20 mouse cellular contexts compared by ENCODE assay signal in the genomic region with DNA sequence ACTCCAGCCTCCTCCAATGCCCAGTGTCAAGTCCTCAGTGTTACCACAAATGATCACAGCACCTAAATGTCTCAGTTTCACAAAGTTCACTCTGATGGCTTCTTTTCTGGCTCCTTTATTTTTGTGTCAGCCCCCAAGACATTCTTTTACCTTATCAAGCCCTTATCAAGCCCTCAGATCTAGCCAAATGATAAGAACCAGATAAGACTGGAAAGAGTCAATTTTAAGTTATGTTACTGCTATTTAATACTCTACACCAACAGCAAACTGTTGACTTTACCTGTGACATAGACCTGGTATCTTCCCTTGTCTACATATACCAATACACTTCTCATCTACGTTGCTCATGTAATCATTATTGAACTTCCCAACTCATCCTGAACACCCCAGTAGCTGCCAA.
DNase-seq lines count a peak whose midpoint lies in the region; TF ChIP-seq lines count a peak whose summit lies in the region.
"Had no signal": no experiment of that assay in that cellular context is flagged by ENCODE, and none has a peak within 500 bp of the region (broad histone marks: within the 10 kb centered on the region; RNA-seq: fewer than 3 reads in every experiment).

No protein-coding gene starts in this region.

- TF ChIP-seq EP300 in MEL (IDR thresholded peaks at IDR 0.05; ENCODE audit: low read depth in 1 of 2, low read length in 2 of 2), result no peak

- no peak for TF ChIP-seq POLR2A in MEL (IDR thresholded peaks at IDR 0.05; ENCODE audit: control insufficient read depth in 1 of 2, insufficient read depth in 1 of 2, low read depth in 1 of 2, low read length in 2 of 2, poor library complexity in 1 of 2)

- H3K79me2 ChIP-seq in MEL (ENCODE audit: control insufficient read depth, insufficient read depth, low read length, poor library complexity), result no peaks in the 10 kb centered on the region

- H3K27ac ChIP-seq in gastrocnemius, adult 2 months, result peak overlapping the region; percentile 38
- H3K27ac ChIP-seq in MEL (ENCODE audit: control insufficient read depth, low read depth, low read length), result no peak overlapping the region

- no peak overlapping the region for H3K4me3 ChIP-seq in gastrocnemius, adult 2 months
- no peak overlapping the region for H3K4me3 ChIP-seq in MEL (ENCODE audit: control insufficient read depth in 1 of 2, insufficient read depth in 1 of 2, low read depth in 2 of 2, low read length in 2 of 2)

- no peaks in the 10 kb centered on the region for H3K9me3 ChIP-seq in MEL (replicated peaks; ENCODE audit: insufficient read depth, low read length)
- H3K9me3 ChIP-seq: G1E had no signal

- peaks cover 0 to under 1% of the 10 kb centered on the region in 2 experiments; a peak in 1 of 4 replicates for H3K36me3 ChIP-seq in MEL (ENCODE audit: control insufficient read depth in 1 of 2, insufficient read depth in 2 of 2, low read length in 2 of 2)
- H3K36me3 ChIP-seq: G1E had no signal

- H3K27me3 ChIP-seq in MEL (ENCODE audit: control insufficient read depth in 1 of 2, insufficient read depth in 2 of 2, low read length in 2 of 2), result no peaks in the 10 kb centered on the region
- H3K27me3 ChIP-seq: CH12.LX, Patski had no signal

- H3K4me1 ChIP-seq in MEL (ENCODE audit: control insufficient read depth in 1 of 2, insufficient read depth in 2 of 2, low read length in 2 of 2), result peaks cover 0 to 2% of the 10 kb centered on the region in 2 experiments; a peak in 1 of 4 replicates

- intact Hi-C loops in gastrocnemius, adult 2 months (cut with DNase I), result no loop called here
- intact Hi-C loops in heart, postnatal 25 days (cut with DNase I), result no loop called here

- H3K9ac ChIP-seq in MEL (ENCODE audit: control insufficient read depth, low read depth, low read length, poor library complexity, severe bottlenecking), result no peak overlapping the region

- peak; percentile 22 for DNase-seq in gastrocnemius, adult 2 months
- no peak for DNase-seq in gastrocnemius, adult 18-20 months (ENCODE audit: low spot score)
- DNase-seq in heart, adult 11 months, result peak; percentile 11
- DNase-seq in heart, postnatal 25 days (ENCODE audit: low spot score), result no peak
- no peak for DNase-seq in MEL (ENCODE audit: low read depth, low spot score)
- DNase-seq in spleen, postnatal 10 days (ENCODE audit: low spot score in 2 of 2), result no peak
- DNase-seq: adrenal gland, adult 2 months; adrenal gland, adult 8-10 months; adrenal gland, postnatal 10 days; adrenal gland, postnatal 14 days; adrenal gland, postnatal 25 days; adrenal gland, postnatal 36 days; B cell, adult 2 months; cerebellum, adult 11 months; cerebellum, adult 11-12 months; cerebellum, adult 18-20 months; cerebellum, adult 2 months had no signal

- TF ChIP-seq RAD21 in MEL (IDR thresholded peaks at IDR 0.05; ENCODE audit: low read depth, low read length), result no peak

- TF ChIP-seq CTCF in gastrocnemius, adult 2 months (IDR thresholded peaks at IDR 0.05), result no peak
- no peak for TF ChIP-seq CTCF in MEL (IDR thresholded peaks at IDR 0.05 in 2 of 3, conservative IDR thresholded peaks at IDR 0.05 in 1 of 3; ENCODE audit: control insufficient read depth in 1 of 3, insufficient read depth in 1 of 3, low read depth in 2 of 3, low read length in 3 of 3, poor library complexity in 1 of 3, severe bottlenecking in 1 of 3)

TF ChIP-seq in MEL, 35 proteins besides CTCF, POLR2A, EP300 and RAD21:
- TF ChIP-seq TAL1 (IDR thresholded peaks at IDR 0.05; ENCODE audit: low read length), result no peak
- peak; percentile 61; the same call in 1 of the 2 replicates for TF ChIP-seq GATA1 (IDR thresholded peaks at IDR 0.05; ENCODE audit: low read depth, low read length)

Comparison
In these comparisons a context has a peak if more than half of its experiments do, and no peak if none do; other contexts are left out.
1. DNase-seq: peak in gastrocnemius, adult 2 months (single experiment) and heart, adult 11 months (single experiment); none in gastrocnemius, adult 18-20 months (single experiment), heart, postnatal 25 days (single experiment), MEL (single experiment) and spleen, postnatal 10 days (0 of 2).